Mouse (Mus musculus) heart, embryonic 13.5 days (tissue): ENCODE measurements around the gene Stard10. TPM values are rescaled to one million over a fixed set of nuclear protein-coding genes. Genes with fewer than 3 reads are reported as not detected.

ENCODE experiments used
- ATAC-seq: fragments of 200-750 bp; cut with Nextera tagmentation; 2 replicates; pipeline ENCODE4 v1.8.0; 2017; ENCODE audit warnings: moderate TSS enrichment; ENCODE audit not compliant: insufficient number of reproducible peaks, low FRiP score, low TSS enrichment; ENCODE audit errors: extremely low read depth
- H3K27ac ChIP-seq: fragments of 300-500 bp; sonication (generic); replicated peaks from 2 replicates; pipeline ENCODE4 v1.5.1; 2015; ENCODE audit warnings: moderate library complexity, mild to moderate bottlenecking, inconsistent platforms
- H3K27me3 ChIP-seq: fragments of 300-500 bp; sonication (generic); replicated peaks from 2 replicates; pipeline ENCODE4 v1.6.1; 2015; ENCODE audit warnings: mild to moderate bottlenecking, inconsistent platforms
- H3K36me3 ChIP-seq: fragments of 300-500 bp; sonication (generic); 2 replicates; pipeline ENCODE4 v1.6.1; 2015; ENCODE audit warnings: mild to moderate bottlenecking, inconsistent platforms
- H3K4me1 ChIP-seq: fragments of 300-500 bp; sonication (generic); 2 replicates; pipeline ENCODE4 v1.6.1; 2015; ENCODE audit warnings: inconsistent platforms
- H3K4me2 ChIP-seq: fragments of 300-500 bp; sonication (generic); 2 replicates; pipeline ENCODE4 v1.6.1; 2015; ENCODE audit warnings: inconsistent platforms, mild to moderate bottlenecking, moderate library complexity
- H3K4me3 ChIP-seq: fragments of 300-500 bp; sonication (generic); 2 replicates; pipeline ENCODE4 v1.5.1; 2015; ENCODE audit warnings: moderate library complexity, mild to moderate bottlenecking, inconsistent platforms
- H3K9ac ChIP-seq: fragments of 300-500 bp; sonication (generic); 2 replicates; pipeline ENCODE4 v1.6.1; 2015; ENCODE audit warnings: inconsistent platforms, mild to moderate bottlenecking, moderate library complexity
- H3K9me3 ChIP-seq: fragments of 300-500 bp; sonication (generic); 2 replicates; pipeline ENCODE4 v1.6.1; 2016; ENCODE audit warnings: inconsistent platforms
- WGBS: fragments of 180-500 bp; shearing (Covaris S2); methylation state at CpG from one replicate; pipeline ENCODE4 v1.1.7; 2015; ENCODE audit warnings: mixed read lengths; 5-methylcytosine and 5-hydroxymethylcytosine counted together
- polyA plus RNA-seq: library from polyadenylated mRNA; unstranded; fragments of >200 nt; fragmentation: Nextera tagmentation; extraction: Ambion mirVana; gene quantifications from 2 replicates; pipeline ENCODE4 v1.2.1, GENCODE M21; 2015

Gene Stard10
- polyA plus RNA-seq: 32.9 and 35.4 TPM in 2 replicates

DNA sequence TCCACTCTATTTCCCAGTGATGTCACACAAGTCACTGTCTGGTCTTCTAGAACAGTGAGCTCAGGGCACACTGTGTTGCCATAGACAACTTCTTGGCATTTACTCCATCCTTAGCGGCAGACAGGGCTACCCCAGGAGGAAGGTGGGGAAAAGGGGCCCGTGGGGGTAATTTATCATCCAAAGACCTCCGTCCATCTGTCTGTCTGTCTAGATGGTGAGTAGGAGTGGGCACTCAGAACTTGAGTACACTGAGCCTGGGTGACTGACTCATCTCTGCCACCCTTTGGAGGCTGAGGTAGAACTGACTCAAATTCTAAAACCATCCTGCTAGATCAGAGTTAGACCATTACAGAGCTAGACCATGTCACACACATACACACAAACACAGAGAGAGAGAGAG is at the start of gene Stard10:
Stard10 (plus strand) TSS at position 73 of the 400 bp plus-strand sequence.
- Histone ChIP-seq H3K27me3 (peaks cover 28% of the 10 kb centered on the region), H3K4me3 (no peak within 1 kb of the TSS), H3K9ac (no peak within 1 kb of the TSS), H3K9me3 (no peaks in the 10 kb centered on the region), H3K27ac (no peak within 1 kb of the TSS), H3K4me2 (no peak within 1 kb of the TSS), H3K36me3 (no peaks in the 10 kb centered on the region), H3K4me1 (peaks cover 47% of the 10 kb centered on the region)
- 77% methylated on average over 3 of the region's 3 CpGs for WGBS
- no peak for ATAC-seq

- Histone ChIP-seq H3K9me3 (no peaks in the 10 kb centered on the region), H3K4me3 (no peak overlapping the region), H3K9ac (no peak overlapping the region), H3K4me1 (peaks cover 20% of the 10 kb centered on the region), H3K27ac (peak overlapping the region; percentile 87), H3K36me3 (peaks cover 23% of the 10 kb centered on the region), H3K4me2 (peak overlapping the region; percentile 31; the same call in 1 of the 2 replicates), H3K27me3 (no peaks in the 10 kb centered on the region)
- WGBS: 30% methylated on average over 3 of the region's 3 CpGs
- no peak for ATAC-seq
These were observed 49.2 kb upstream of the Stard10 start for GRCm38 (mm10) chr7:101267457-101268259.

- WGBS: 79% methylated on average over 1 of the region's 1 CpGs
- Histone ChIP-seq H3K27me3 (no peaks in the 10 kb centered on the region), H3K36me3 (peaks cover 47% of the 10 kb centered on the region), H3K4me2 (no peak overlapping the region), H3K27ac (no peak overlapping the region), H3K9ac (no peak overlapping the region), H3K9me3 (no peaks in the 10 kb centered on the region), H3K4me1 (peaks cover 18% of the 10 kb centered on the region), H3K4me3 (no peak overlapping the region)
- no peak for ATAC-seq
These were observed 45.3 kb upstream of the Stard10 start for GRCm38 (mm10) chr7:101271602-101272001.

DNA sequence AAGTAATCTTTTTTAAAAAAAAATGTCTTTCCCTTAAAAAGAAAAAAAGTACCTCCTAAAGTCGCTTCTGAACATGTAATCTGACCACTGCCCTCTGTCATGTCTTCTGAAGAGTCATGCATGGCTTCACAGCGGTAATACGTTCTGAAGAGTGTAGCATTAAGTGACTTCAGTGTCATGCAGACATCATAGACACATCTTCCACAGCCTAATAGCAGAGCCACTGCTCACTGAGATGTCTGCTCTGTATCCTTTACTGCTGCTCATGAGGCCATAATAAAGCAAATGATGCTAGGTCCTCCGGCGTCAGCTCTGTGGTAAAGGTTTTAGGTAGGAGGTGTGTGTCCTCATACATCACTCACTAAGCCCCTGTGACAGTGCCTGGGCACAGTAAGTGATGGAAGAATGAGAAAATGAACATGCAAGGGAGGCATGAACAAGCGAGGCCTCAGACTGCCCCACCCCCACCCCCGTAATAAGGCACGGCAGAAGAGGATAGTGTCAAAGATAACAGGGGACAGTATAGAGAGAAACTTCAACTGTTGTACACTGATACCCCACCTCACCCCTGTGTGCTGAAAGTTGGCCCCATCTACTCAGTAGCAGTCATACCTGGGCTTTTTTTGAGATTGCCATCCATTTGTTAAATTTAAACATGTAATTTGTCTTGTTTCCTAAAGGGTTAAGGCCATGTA is 44.3 kb upstream of the Stard10 start:
- 72% methylated on average over 8 of the region's 8 CpGs for WGBS
- no peak overlapping the region for H3K27ac ChIP-seq
- no peak overlapping the region for H3K4me2 ChIP-seq
- H3K36me3 ChIP-seq: peaks cover 57% of the 10 kb centered on the region
- no peak for ATAC-seq
- H3K4me1 ChIP-seq: peaks cover 8% of the 10 kb centered on the region
- no peaks in the 10 kb centered on the region for H3K9me3 ChIP-seq
- H3K9ac ChIP-seq: no peak overlapping the region
- no peak overlapping the region for H3K4me3 ChIP-seq
- no peaks in the 10 kb centered on the region for H3K27me3 ChIP-seq

DNA sequence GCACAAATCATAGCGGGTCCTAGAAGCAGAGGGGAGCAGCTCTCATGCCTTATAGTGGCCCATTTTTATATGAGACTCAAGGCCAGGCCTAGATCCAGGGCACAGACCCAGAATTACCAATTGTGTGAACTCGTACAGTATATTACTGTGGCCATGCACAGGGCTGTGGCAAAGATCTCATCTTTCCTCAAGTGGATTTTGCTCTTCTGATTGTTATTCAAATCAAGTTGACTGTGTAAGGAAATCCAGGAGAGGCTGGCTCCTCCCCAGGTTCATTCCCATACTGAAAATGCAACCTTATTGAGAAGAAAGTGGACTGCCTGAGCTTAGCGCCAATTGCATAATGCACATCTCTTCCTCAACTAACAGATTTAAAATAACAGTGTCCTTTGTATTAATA is 34.2 kb upstream of the Stard10 start:
- ATAC-seq: no peak
- Histone ChIP-seq H3K9ac (no peak overlapping the region), H3K4me3 (no peak overlapping the region), H3K9me3 (no peaks in the 10 kb centered on the region), H3K27ac (no peak overlapping the region), H3K27me3 (no peaks in the 10 kb centered on the region), H3K36me3 (peaks cover 93% of the 10 kb centered on the region), H3K4me2 (no peak overlapping the region), H3K4me1 (no peaks in the 10 kb centered on the region)
- 81% methylated on average over 3 of the region's 3 CpGs for WGBS

DNA sequence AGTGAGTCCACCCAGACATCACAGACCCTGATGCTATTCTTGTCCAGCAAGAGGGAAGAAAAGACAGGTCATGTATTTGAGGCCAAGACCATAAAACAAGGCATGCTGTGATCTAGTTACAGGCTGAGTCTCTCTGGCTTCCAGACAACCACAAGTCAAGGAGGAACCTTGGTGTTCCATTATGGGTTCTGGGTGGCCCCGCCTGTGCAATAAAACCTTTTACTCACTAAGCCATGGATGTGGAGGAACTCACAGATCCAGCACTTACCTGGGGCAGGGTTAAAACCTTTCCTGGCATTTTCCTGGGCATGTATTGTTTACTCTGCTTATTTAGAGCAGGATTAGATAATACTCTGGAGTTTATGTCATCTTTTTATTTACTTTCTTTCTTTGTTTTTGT is 32.4 kb upstream of the Stard10 start:
- no peaks in the 10 kb centered on the region for H3K9me3 ChIP-seq
- no peaks in the 10 kb centered on the region for H3K27me3 ChIP-seq

GRCm38 (mm10) chr7:101286891-101287290 is 30.0 kb upstream of the Stard10 start:
- no peaks in the 10 kb centered on the region for H3K9me3 ChIP-seq
- no peak overlapping the region for H3K27ac ChIP-seq
- no peak overlapping the region for H3K4me3 ChIP-seq
- no peaks in the 10 kb centered on the region for H3K4me1 ChIP-seq
- H3K9ac ChIP-seq: no peak overlapping the region
- no peaks in the 10 kb centered on the region for H3K27me3 ChIP-seq
- no peak for ATAC-seq
- H3K4me2 ChIP-seq: no peak overlapping the region
- peaks cover 89% of the 10 kb centered on the region for H3K36me3 ChIP-seq
- 67% methylated on average over 4 of the region's 4 CpGs for WGBS

More for the DNA sequence above, 32.4 kb upstream of the Stard10 start:
- no peak overlapping the region for H3K27ac ChIP-seq
- H3K9ac ChIP-seq: no peak overlapping the region
- H3K4me2 ChIP-seq: no peak overlapping the region
- no peak overlapping the region for H3K4me3 ChIP-seq
- no peaks in the 10 kb centered on the region for H3K4me1 ChIP-seq
- peaks cover 87% of the 10 kb centered on the region for H3K36me3 ChIP-seq
- ATAC-seq: no peak
- WGBS: 88% methylated on average over 1 of the region's 1 CpGs

GRCm38 (mm10) chr7:101287820-101288219 is 29.1 kb upstream of the Stard10 start:
- no peak overlapping the region for H3K4me2 ChIP-seq
- no peak overlapping the region for H3K27ac ChIP-seq
- H3K4me1 ChIP-seq: no peaks in the 10 kb centered on the region
- ATAC-seq: no peak
- H3K4me3 ChIP-seq: no peak overlapping the region
- 76% methylated on average over 2 of the region's 2 CpGs for WGBS
- no peaks in the 10 kb centered on the region for H3K9me3 ChIP-seq
- no peaks in the 10 kb centered on the region for H3K27me3 ChIP-seq
- no peak overlapping the region for H3K9ac ChIP-seq
- H3K36me3 ChIP-seq: peaks cover 86% of the 10 kb centered on the region

DNA sequence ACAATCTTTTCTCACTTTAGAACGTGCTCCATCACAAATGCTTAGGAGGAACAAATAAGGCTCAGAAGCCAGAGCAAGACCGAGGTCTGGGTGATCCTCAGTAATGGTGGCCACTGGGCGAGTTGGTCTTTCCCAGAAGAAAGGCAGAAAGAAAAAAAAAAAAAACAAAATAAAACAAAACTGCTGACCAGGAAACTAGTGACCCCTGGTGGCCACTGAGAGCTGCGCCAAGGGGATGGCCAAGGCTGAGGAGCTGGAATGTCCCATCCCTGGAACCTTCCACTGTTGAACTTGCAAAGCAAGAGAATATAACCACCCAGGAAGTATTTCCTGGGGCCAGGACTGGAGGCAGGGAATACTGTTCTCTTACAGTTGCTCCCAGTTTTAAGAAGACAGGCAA is 28.4 kb upstream of the Stard10 start:
- no peak overlapping the region for H3K9ac ChIP-seq
- no peaks in the 10 kb centered on the region for H3K9me3 ChIP-seq
- no peak for ATAC-seq
- no peak overlapping the region for H3K27ac ChIP-seq
- no peak overlapping the region for H3K4me2 ChIP-seq
- WGBS: 39% methylated on average over 4 of the region's 4 CpGs
- no peaks in the 10 kb centered on the region for H3K27me3 ChIP-seq
- H3K4me1 ChIP-seq: 0 out of 2 replicates have a peak, but pooled peaks cover under 1% of the 10 kb centered on the region
- peaks cover 84% of the 10 kb centered on the region for H3K36me3 ChIP-seq
- no peak overlapping the region for H3K4me3 ChIP-seq

GRCm38 (mm10) chr7:101290401-101290800 is 26.5 kb upstream of the Stard10 start:
- Histone ChIP-seq H3K4me3 (no peak overlapping the region), H3K27me3 (no peaks in the 10 kb centered on the region), H3K27ac (no peak overlapping the region), H3K4me2 (no peak overlapping the region), H3K36me3 (peaks cover 84% of the 10 kb centered on the region), H3K9ac (no peak overlapping the region), H3K4me1 (0 out of 2 replicates have a peak, but pooled peaks cover 5% of the 10 kb centered on the region), H3K9me3 (no peaks in the 10 kb centered on the region)
- ATAC-seq: no peak
- WGBS: 82% methylated on average over 10 of the region's 10 CpGs

GRCm38 (mm10) chr7:101291211-101291610 is 25.7 kb upstream of the Stard10 start:
- no peak overlapping the region for H3K27ac ChIP-seq
- 82% methylated on average over 5 of the region's 5 CpGs for WGBS
- peaks cover 82% of the 10 kb centered on the region for H3K36me3 ChIP-seq
- no peaks in the 10 kb centered on the region for H3K27me3 ChIP-seq
- no peak for ATAC-seq
- H3K4me1 ChIP-seq: peaks cover 5% of the 10 kb centered on the region
- H3K9ac ChIP-seq: no peak overlapping the region
- H3K4me2 ChIP-seq: no peak overlapping the region
- H3K4me3 ChIP-seq: no peak overlapping the region
- H3K9me3 ChIP-seq: no peaks in the 10 kb centered on the region
